9 mouse cellular contexts compared by ENCODE assay signal in the genomic region with DNA sequence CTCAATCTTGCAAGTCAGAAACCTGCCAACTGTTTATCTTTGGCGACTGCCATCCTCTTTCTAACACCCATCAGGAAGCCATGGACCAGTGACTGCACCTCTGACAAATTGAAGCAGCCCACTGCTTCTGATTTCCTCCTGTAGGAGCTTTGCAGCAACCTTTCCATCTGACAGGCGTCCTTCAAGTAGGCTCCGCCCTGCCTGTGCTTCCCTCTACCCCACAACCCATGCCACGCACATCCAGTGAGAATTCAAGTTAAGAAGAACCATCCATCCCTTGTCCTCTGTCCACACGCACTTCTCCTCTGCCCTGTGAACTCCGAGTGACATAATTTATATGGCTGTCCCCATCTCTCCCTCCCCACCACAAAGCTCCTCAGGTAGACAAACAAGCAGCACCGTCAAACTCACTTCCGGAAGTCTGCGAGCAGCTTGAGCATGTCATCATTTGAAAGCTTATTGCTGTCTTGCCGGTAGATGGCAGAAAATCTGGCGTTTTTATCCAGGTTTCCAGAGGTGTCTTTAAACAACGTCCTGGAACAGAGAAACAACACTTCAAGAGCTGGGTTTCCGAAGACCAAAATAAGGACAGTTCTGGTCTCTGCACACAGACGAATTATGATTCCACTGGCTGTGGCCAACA.
A peak's percentile ranks its signal among the peaks of the same experiment; 100 is the strongest.
DNase-seq lines count a peak whose midpoint lies in the region; ATAC-seq and TF ChIP-seq lines count a peak whose summit lies in the region.
"Had no signal": no experiment of that assay in that cellular context is flagged by ENCODE, and none has a peak within 500 bp of the region (broad histone marks: within the 10 kb centered on the region; RNA-seq: fewer than 3 reads in every experiment).

No protein-coding gene starts in this region.

- H3K27ac ChIP-seq in hindbrain, postnatal 0 days = no peak overlapping the region
- no peak overlapping the region for H3K27ac ChIP-seq in hindbrain, embryonic 14.5 days
- no peak overlapping the region for H3K27ac ChIP-seq in kidney, embryonic 15.5 days
- H3K27ac ChIP-seq: hindbrain, embryonic 15.5 days; macrophage had no signal

- H3K27me3 ChIP-seq in hindbrain, postnatal 0 days (ENCODE audit: insufficient read depth, low read length) = no peaks in the 10 kb centered on the region
- H3K27me3 ChIP-seq in hindbrain, embryonic 14.5 days (ENCODE audit: control insufficient read depth, insufficient read depth, low read length) = no peaks in the 10 kb centered on the region
- H3K27me3 ChIP-seq in kidney, embryonic 15.5 days = no peaks in the 10 kb centered on the region
- H3K27me3 ChIP-seq: hindbrain, embryonic 15.5 days had no signal

- H3K9me3 ChIP-seq in hindbrain, postnatal 0 days (ENCODE audit: low read length) = no peaks in the 10 kb centered on the region
- no peaks in the 10 kb centered on the region for H3K9me3 ChIP-seq in hindbrain, embryonic 14.5 days (ENCODE audit: control insufficient read depth, low read length)
- H3K9me3 ChIP-seq in kidney, embryonic 15.5 days (replicated peaks) = no peaks in the 10 kb centered on the region
- H3K9me3 ChIP-seq: hindbrain, embryonic 15.5 days had no signal

- peaks cover 10% of the 10 kb centered on the region for H3K36me3 ChIP-seq in hindbrain, postnatal 0 days (ENCODE audit: insufficient read depth, low read length)
- H3K36me3 ChIP-seq in hindbrain, embryonic 14.5 days (replicated peaks; ENCODE audit: control insufficient read depth, insufficient read depth) = peaks cover 13% of the 10 kb centered on the region; the same call in 1 of the 2 replicates
- H3K36me3 ChIP-seq in kidney, embryonic 15.5 days = peaks cover 29% of the 10 kb centered on the region

- no peak for DNase-seq in hindbrain, postnatal 0 days (ENCODE audit: low spot score)
- DNase-seq in hindbrain, embryonic 14.5 days (ENCODE audit: low spot score) = no peak
- DNase-seq in urinary bladder, postnatal 14 days (ENCODE audit: low spot score) = peak; percentile 15
- DNase-seq in urinary bladder, postnatal 25 days (ENCODE audit: low spot score) = no peak
- DNase-seq in adipocyte (ENCODE audit: low spot score) = no peak
- DNase-seq in testis, postnatal 10 days (ENCODE audit: low spot score) = no peak

- no peak overlapping the region for H3K4me2 ChIP-seq in hindbrain, postnatal 0 days (ENCODE audit: low read depth, low read length)
- no peak overlapping the region for H3K4me2 ChIP-seq in hindbrain, embryonic 14.5 days (replicated peaks)
- 0 out of 2 replicates have a peak overlapping the region, but pooled peaks have one; percentile 24 for H3K4me2 ChIP-seq in kidney, embryonic 15.5 days
- H3K4me2 ChIP-seq: hindbrain, embryonic 15.5 days had no signal

- no peaks in the 10 kb centered on the region for H3K4me1 ChIP-seq in hindbrain, postnatal 0 days (ENCODE audit: insufficient read depth, low read length)
- no peaks in the 10 kb centered on the region for H3K4me1 ChIP-seq in hindbrain, embryonic 14.5 days (replicated peaks; ENCODE audit: control insufficient read depth, insufficient read depth, low read length)
- H3K4me1 ChIP-seq in kidney, embryonic 15.5 days = peaks cover 9% of the 10 kb centered on the region
- H3K4me1 ChIP-seq: hindbrain, embryonic 15.5 days had no signal

- no peak overlapping the region for H3K9ac ChIP-seq in hindbrain, postnatal 0 days (replicated peaks; ENCODE audit: low read length)
- H3K9ac ChIP-seq in hindbrain, embryonic 14.5 days = no peak overlapping the region
- no peak overlapping the region for H3K9ac ChIP-seq in kidney, embryonic 15.5 days
- H3K9ac ChIP-seq: hindbrain, embryonic 15.5 days had no signal

- ATAC-seq in hindbrain, postnatal 0 days = no peak
- no peak for ATAC-seq in hindbrain, embryonic 14.5 days (ENCODE audit: low FRiP score)
- ATAC-seq in kidney, embryonic 15.5 days (replicated peaks; ENCODE audit: low FRiP score) = peak; percentile 36; the same call in 1 of the 2 replicates

- WGBS in hindbrain, postnatal 0 days = 83% methylated on average over 14 of the region's 14 CpGs
- WGBS in hindbrain, embryonic 14.5 days = 88% methylated on average over 14 of the region's 14 CpGs
- 36% methylated on average over 14 of the region's 14 CpGs for WGBS in kidney, embryonic 15.5 days

- TF ChIP-seq CTCF in hindbrain, postnatal 0 days (IDR thresholded peaks at IDR 0.05; ENCODE audit: low read depth) = peak; percentile 35; the same call in 1 of the 2 replicates

- no peak overlapping the region for H3K4me3 ChIP-seq in hindbrain, postnatal 0 days (ENCODE audit: low read length)
- H3K4me3 ChIP-seq in hindbrain, embryonic 14.5 days (replicated peaks; ENCODE audit: low read length) = no peak overlapping the region
- H3K4me3 ChIP-seq in kidney, embryonic 15.5 days (replicated peaks) = no peak overlapping the region
- H3K4me3 ChIP-seq: hindbrain, embryonic 15.5 days had no signal
